Mouse (Mus musculus): Measurements from ENCODE around the gene Vti1b. TPM values are rescaled to one million over a fixed set of nuclear protein-coding genes. Genes with fewer than 3 reads are reported as not detected.
A peak's percentile ranks its signal among the peaks of the same experiment; 100 is the strongest.

The Vti1b gene
- total and polyA plus RNA-seq, 2 experiments from 2014 or later: 7.2 to 79.8 TPM

DNA sequence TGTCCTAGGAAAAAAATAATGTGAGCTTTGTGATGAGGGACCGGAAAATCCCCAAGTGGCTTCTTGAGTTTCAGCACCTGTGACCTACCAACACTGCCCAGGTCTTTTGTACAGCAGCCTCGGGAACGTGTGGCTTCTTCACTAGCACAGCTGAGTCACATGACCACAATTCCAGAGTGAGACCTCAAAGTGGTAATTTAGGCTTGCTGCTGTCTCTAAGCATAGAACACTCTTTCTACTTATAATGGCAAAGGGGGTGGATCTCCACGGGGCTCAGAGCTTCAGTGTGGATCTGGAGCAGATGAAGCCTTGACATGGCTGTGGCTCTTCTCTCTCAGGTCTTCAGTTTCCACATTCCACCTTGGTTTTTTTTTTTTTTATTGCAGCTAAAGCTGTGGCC, 37.4 kb downstream of the Vti1b start:
- TF ChIP-seq CTCF (IDR thresholded peaks at IDR 0.05; ENCODE audit: low read depth): no peak
- no peak for TF ChIP-seq EP300 (IDR thresholded peaks at IDR 0.05; ENCODE audit: low read depth)
- Histone ChIP-seq H3K4me3 (ENCODE audit: low read depth, low read length) (no peak overlapping the region), H3K9ac (replicated peaks; ENCODE audit: low read depth, low read length) (no peak overlapping the region), H3K4me1 (ENCODE audit: control insufficient read depth, insufficient read depth) (peaks cover 9% of the 10 kb centered on the region), H3K36me3 (replicated peaks; ENCODE audit: control insufficient read depth, insufficient read depth, low read length) (no peaks in the 10 kb centered on the region), H3K9me3 (replicated peaks; ENCODE audit: control insufficient read depth, low read length) (no peaks in the 10 kb centered on the region), H3K27me3 (ENCODE audit: control insufficient read depth, insufficient read depth, low read length) (peaks cover 32% of the 10 kb centered on the region), H3K27ac (ENCODE audit: low read depth) (no peak overlapping the region), H3K4me2 (ENCODE audit: low read depth, low read length) (no peak overlapping the region)
- WGBS: 21% methylated on average over 4 of the region's 4 CpGs
- DNase-seq (ENCODE audit: low spot score) (no peak), ATAC-seq (ENCODE audit: insufficient read depth, low read depth) (no peak)

DNA sequence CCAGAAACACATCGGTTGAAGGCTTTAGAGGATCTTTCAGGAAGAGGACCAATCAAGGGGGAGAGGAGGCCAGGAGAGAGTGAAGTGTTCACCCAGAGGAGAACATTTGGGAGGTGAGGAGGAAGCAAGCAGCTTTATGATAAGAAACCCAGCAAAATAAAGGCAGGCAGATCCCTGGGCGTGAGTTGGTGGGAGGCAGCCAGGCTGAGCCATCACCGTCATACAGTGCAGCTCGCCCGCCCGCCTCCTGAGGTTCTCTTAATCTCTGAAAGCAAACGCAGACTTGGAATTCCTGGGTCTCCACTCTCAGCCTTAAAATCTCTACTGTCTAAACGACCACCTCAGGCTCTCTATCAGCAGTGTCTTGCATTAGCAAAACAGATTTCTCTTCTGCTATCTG, 37.8 kb downstream of the Vti1b start:
- ATAC-seq (ENCODE audit: insufficient read depth, low read depth): no peak
- TF ChIP-seq CTCF (IDR thresholded peaks at IDR 0.05; ENCODE audit: low read depth): no peak
- TF ChIP-seq EP300 (IDR thresholded peaks at IDR 0.05; ENCODE audit: low read depth): no peak
- WGBS: 13% methylated on average over 8 of the region's 8 CpGs

DNA sequence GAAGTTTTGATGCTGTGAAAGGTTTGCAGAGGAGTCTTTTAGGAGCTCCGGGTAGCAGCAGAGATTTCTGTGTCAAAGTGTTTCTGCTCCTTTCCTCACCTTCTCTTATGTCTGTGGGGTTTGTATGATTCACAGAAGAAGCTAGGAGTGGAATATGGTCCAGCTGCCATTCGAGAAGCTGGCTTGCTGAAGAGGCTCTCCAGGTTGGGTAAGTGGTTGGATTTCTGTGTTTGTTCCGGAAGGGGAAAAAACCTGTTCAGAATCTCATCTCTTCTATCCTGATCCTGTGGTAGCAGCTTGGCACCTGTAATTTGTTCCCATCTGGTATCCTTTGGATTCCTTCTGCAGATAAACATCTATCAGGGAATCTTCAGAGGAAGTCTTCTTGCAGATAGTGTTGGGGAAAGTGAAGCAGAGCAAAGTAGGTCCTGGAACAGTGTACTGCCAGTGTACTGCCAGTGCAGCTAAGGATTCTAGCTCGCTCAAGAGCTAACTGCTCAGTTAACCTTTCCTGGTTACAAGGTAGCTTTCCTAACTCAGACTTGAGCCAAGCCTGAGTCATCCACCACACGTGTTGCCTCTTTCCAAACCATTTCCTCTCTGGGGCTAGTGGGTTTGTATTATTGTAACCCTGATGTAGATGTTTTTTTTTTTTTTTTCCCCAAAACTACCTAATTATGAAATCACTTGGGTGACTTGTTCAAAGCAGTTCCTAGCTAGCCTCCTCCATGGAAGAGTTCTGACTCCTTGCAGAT, 40.6 kb downstream of the Vti1b start:
- ATAC-seq (ENCODE audit: insufficient read depth, low read depth) (no peak), DNase-seq (ENCODE audit: low spot score) (no peak)
- Histone ChIP-seq H3K4me3 (ENCODE audit: low read depth, low read length) (no peak overlapping the region), H3K27ac (ENCODE audit: low read depth) (no peak overlapping the region), H3K9ac (replicated peaks; ENCODE audit: low read depth, low read length) (no peak overlapping the region), H3K4me1 (ENCODE audit: control insufficient read depth, insufficient read depth) (peaks cover 9% of the 10 kb centered on the region), H3K27me3 (ENCODE audit: control insufficient read depth, insufficient read depth, low read length) (peaks cover 38% of the 10 kb centered on the region), H3K36me3 (replicated peaks; ENCODE audit: control insufficient read depth, insufficient read depth, low read length) (no peaks in the 10 kb centered on the region), H3K9me3 (replicated peaks; ENCODE audit: control insufficient read depth, low read length) (no peaks in the 10 kb centered on the region), H3K4me2 (ENCODE audit: low read depth, low read length) (no peak overlapping the region)
- 29% methylated on average over 5 of the region's 5 CpGs for WGBS
- TF ChIP-seq EP300 (IDR thresholded peaks at IDR 0.05; ENCODE audit: low read depth) (no peak), CTCF (IDR thresholded peaks at IDR 0.05; ENCODE audit: low read depth) (no peak)

More for the DNA sequence above, 37.8 kb downstream of the Vti1b start:
- no peak overlapping the region for H3K9ac ChIP-seq (replicated peaks; ENCODE audit: low read depth, low read length)
- H3K27ac ChIP-seq (ENCODE audit: low read depth): no peak overlapping the region
- no peak overlapping the region for H3K4me3 ChIP-seq (ENCODE audit: low read depth, low read length)
- H3K27me3 ChIP-seq (ENCODE audit: control insufficient read depth, insufficient read depth, low read length): peaks cover 36% of the 10 kb centered on the region
- no peaks in the 10 kb centered on the region for H3K36me3 ChIP-seq (replicated peaks; ENCODE audit: control insufficient read depth, insufficient read depth, low read length)
- no peaks in the 10 kb centered on the region for H3K9me3 ChIP-seq (replicated peaks; ENCODE audit: control insufficient read depth, low read length)
- DNase-seq (ENCODE audit: low spot score): no peak
- H3K4me1 ChIP-seq (ENCODE audit: control insufficient read depth, insufficient read depth): peaks cover 9% of the 10 kb centered on the region
- no peak overlapping the region for H3K4me2 ChIP-seq (ENCODE audit: low read depth, low read length)

DNA sequence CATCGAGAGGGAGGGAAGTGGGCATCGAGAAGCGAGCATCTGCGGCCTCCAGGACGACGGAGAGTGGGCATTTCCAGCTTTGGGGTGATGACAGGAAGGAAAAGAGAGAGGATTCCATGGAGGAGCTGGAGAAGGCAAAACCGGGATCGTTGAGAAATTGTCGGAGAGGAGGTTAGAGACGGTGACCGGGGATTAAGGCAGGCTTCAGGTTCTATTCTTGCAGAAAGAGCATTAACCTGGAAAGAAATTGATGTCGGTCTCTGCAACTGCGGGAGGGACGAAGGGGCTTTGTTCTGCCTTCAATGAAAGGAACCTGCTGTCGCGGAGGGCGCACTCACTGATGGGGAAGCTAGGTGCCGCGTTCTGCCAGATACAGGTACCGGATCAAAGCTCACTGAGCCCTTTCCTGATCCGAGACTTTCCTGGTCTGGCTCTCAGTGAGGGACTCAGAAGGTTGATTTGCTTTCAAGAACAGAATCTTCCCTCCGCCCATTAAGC, 41.2 kb downstream of the Vti1b start:
- Histone ChIP-seq H3K4me3 (ENCODE audit: low read depth, low read length) (peak overlapping the region; percentile 50), H3K27me3 (ENCODE audit: control insufficient read depth, insufficient read depth, low read length) (peaks cover 38% of the 10 kb centered on the region), H3K4me2 (ENCODE audit: low read depth, low read length) (peak overlapping the region; percentile 70), H3K36me3 (replicated peaks; ENCODE audit: control insufficient read depth, insufficient read depth, low read length) (no peaks in the 10 kb centered on the region), H3K9me3 (replicated peaks; ENCODE audit: control insufficient read depth, low read length) (no peaks in the 10 kb centered on the region), H3K27ac (ENCODE audit: low read depth) (no peak overlapping the region), H3K9ac (replicated peaks; ENCODE audit: low read depth, low read length) (no peak overlapping the region), H3K4me1 (ENCODE audit: control insufficient read depth, insufficient read depth) (peaks cover 9% of the 10 kb centered on the region)
- TF ChIP-seq CTCF (IDR thresholded peaks at IDR 0.05; ENCODE audit: low read depth): no peak
- TF ChIP-seq EP300 (IDR thresholded peaks at IDR 0.05; ENCODE audit: low read depth): no peak
- 2% methylated on average over 22 of the region's 22 CpGs for WGBS
- no peak for DNase-seq (ENCODE audit: low spot score)
- ATAC-seq (ENCODE audit: insufficient read depth, low read depth): no peak

DNA sequence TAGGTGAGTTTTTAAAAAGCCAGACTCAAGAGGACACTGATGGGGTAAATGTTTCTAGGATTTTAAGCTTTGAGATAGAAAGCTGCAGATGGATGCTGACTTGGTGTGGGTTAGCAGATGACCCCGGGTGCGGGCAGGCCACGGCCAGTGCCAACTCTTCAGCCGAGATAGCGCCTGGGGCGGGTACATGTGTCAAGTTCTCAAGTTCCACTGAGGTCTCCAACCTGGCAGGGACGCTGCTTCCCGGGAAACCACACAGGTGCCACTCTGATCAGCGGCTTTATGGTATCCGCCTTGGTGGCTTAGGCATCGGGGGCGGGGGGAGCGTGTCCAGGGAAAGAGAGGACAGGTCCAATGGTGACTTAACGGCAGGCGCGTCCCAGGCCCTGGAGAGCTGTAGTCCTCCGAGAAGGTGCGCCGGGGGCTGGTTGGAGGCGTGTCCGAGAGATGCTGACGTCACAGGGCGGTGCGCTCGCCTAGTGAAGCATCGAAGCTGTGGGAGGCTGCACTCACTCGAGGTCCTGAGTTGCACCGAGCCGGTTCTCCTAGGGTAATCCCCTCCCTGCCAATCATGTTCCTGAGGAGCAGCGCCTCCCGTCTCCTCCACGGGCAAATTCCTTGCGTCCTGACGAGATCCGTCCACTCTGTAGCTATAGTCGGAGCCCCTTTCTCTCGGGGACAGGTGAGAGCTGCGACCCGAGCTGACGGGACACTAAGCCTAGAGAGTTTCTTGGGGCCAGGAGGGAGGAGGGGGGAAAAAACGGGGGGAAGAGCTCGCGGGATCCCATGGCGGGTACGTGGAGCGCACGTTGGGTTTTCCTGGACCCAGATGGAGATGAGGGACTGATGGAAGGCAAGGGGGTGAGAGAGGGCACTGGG, 41.9 kb downstream of the Vti1b start, which contains the start of gene Arg2:
TSS of gene Arg2 (plus strand) at position 479 of the 879 bp plus-strand sequence.
- peaks cover 9% of the 10 kb centered on the region for H3K4me1 ChIP-seq (ENCODE audit: control insufficient read depth, insufficient read depth)
- ATAC-seq (ENCODE audit: insufficient read depth, low read depth) (0 out of 2 replicates have a peak, but pooled peaks have one; percentile 44), DNase-seq (ENCODE audit: low spot score) (no peak)
- H3K4me2 ChIP-seq (ENCODE audit: low read depth, low read length): peak within 1 kb of the TSS; percentile 70
- H3K36me3 ChIP-seq (replicated peaks; ENCODE audit: control insufficient read depth, insufficient read depth, low read length): no peaks in the 10 kb centered on the region
- TF ChIP-seq EP300 (IDR thresholded peaks at IDR 0.05; ENCODE audit: low read depth) (no peak), CTCF (IDR thresholded peaks at IDR 0.05; ENCODE audit: low read depth) (no peak)
- no peak within 1 kb of the TSS for H3K9ac ChIP-seq (replicated peaks; ENCODE audit: low read depth, low read length)
- H3K27me3 ChIP-seq (ENCODE audit: control insufficient read depth, insufficient read depth, low read length): peaks cover 38% of the 10 kb centered on the region
- H3K27ac ChIP-seq (ENCODE audit: low read depth): no peak within 1 kb of the TSS
- WGBS: 1% methylated on average over 47 of the region's 47 CpGs
- H3K4me3 ChIP-seq (ENCODE audit: low read depth, low read length): peak within 1 kb of the TSS; percentile 50
- H3K9me3 ChIP-seq (replicated peaks; ENCODE audit: control insufficient read depth, low read length): no peaks in the 10 kb centered on the region

Data from heart, postnatal 0 days (tissue).